Mouse (Mus musculus) lung, postnatal 4 days (tissue): Measurements from ENCODE around the gene Ccdc7b.
"Not testable (repeated sequence)": the region's sequence is repeated elsewhere in the genome, so short reads cannot be mapped to it uniquely, and the experiment has no call there.

Source experiments
- DNase-seq, 2 experiments: peaks; one replicate each; pipeline ENCODE4 v3.0.0; 2021

The Ccdc7b gene

GRCm38 (mm10) chr8:129066834-129067233 lies at the start of gene Ccdc7b:
Gene Ccdc7b (plus strand): TSS chr8:129067134.
- DNase-seq, result not testable (repeated sequence)

- not testable (repeated sequence) for DNase-seq
Measured at GRCm38 (mm10) chr8:129065417-129065816, 1.5 kb upstream of the Ccdc7b start, which contains the start of gene Ccdc7a. Gene Ccdc7a (minus strand): TSS chr8:129065517.

DNA sequence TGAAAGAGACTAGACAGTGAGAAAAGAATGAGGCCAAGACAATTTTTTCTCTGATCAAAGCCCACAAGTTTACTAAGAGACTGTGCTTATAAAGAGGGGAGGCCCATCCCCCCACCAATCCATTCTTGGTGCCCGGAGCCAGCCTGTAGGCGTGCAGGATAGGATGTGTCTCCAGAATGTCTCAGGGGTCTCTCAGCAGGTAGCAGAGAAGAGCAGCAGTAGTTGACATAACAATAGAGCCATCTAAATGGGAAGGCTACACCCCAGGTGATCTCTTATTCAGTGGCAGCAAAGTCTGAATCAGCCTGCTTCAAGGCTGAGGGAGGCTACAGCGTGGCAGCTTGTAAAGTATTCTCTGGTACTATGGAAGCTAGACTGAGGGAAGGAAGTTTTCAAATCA lies 48.8 kb downstream of the Ccdc7b start:
- DNase-seq, result not testable (repeated sequence)

- no peak for DNase-seq
Measured at GRCm38 (mm10) chr8:129131561-129131960, 64.6 kb downstream of the Ccdc7b start, which contains the start of gene Gm10999. Gene Gm10999 (minus strand): TSS chr8:129131661.

GRCm38 (mm10) chr8:129133475-129133874 lies 66.5 kb downstream of the Ccdc7b start:
- DNase-seq, result no peak
